Mouse (Mus musculus): ENCODE measurements at regions not wholly inside any gene's neighbourhood (a gene's known extent, or its start where the extent isn't known, plus 50 kb on each side); places are given as distances from the start of the nearest gene placed in this dataset.
"Not testable (repeated sequence)": the region's sequence is repeated elsewhere in the genome, so short reads cannot be mapped to it uniquely, and the experiment has no call there.

DNA sequence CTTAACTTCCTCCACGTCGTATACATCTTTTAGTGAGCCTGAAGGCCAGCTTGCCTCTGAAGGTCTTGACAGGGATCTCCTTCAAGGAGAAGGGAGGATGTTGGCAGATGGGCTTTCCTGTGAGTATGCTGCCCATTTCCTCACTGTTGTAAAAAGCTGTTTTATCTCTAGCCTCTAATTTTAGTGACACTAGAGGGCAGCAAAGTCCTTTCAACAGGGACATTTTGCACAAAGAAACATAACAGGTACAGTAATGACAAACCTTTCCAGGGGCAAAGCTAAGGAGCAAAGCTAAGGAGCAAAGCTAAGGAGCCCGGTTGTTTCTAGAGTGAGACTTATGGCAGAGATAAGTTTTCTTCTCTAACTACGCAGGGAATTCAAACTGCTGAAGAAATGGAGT, 59.0 kb upstream of the Kbtbd8 start:
- peak; percentile 47 for DNase-seq (ENCODE audit: low read depth, low spot score)

DNA sequence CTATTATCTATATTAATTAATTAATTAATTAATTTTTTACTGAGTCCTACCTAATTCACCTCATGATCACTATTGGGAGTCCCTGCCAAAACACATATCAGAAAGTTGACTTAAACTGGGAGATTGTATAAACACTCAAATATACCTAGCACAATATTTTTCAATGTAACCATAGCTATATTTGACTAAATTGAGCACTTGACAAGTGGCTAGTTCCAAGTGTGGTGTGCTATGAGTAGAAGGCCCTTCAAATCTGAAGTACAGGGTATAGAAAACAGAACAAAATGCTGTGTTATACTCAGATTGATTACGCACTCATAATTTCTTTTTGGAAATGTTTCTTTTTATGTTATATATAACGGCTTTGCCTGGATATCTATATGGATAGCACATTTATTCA, 60.8 kb upstream of the Kbtbd8 start:
- no peak for DNase-seq (ENCODE audit: low read depth, low spot score)

GRCm38 (mm10) chr6:95053717-95054382, 63.2 kb upstream of the Kbtbd8 start:
- no peak for DNase-seq (ENCODE audit: low read depth, low spot score)

GRCm38 (mm10) chr6:95041351-95041750, 75.7 kb upstream of the Kbtbd8 start:
- not testable (repeated sequence) for DNase-seq (ENCODE audit: low read depth, low spot score)

DNA sequence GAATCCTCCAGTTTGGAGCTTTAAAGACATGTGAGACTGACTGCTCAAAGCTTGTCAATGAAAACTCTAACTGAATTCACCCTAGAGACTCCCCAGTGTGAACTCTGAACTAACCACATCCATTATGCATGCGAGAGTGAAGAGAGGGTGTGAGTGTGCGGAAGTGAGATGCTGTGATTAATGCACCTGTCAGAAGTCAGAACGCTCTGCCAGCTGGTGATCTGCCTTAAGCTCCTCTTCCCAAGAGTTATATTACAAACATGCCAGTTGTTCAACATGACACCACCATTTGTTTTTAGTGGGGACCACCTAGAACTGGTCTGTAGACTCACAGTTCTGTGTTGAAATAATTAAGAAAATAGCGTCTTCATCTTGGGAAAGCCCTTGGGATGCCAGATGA, 92.8 kb upstream of the Kbtbd8 start:
- DNase-seq (ENCODE audit: low read depth, low spot score), result peak; percentile 37

- DNase-seq (ENCODE audit: low read depth, low spot score), result no peak
Measured at GRCm38 (mm10) chr6:95021724-95022123, 95.3 kb upstream of the Kbtbd8 start.

GRCm38 (mm10) chr6:95017911-95018310, 99.1 kb upstream of the Kbtbd8 start:
- DNase-seq (ENCODE audit: low read depth, low spot score), result peak; percentile 50

- peak; percentile 63 for DNase-seq (ENCODE audit: low read depth, low spot score)
Measured at GRCm38 (mm10) chr6:95017484-95017883, 99.6 kb upstream of the Kbtbd8 start.

- no peak for DNase-seq (ENCODE audit: low read depth, low spot score)
Measured at GRCm38 (mm10) chr6:95013096-95013495, 103.9 kb upstream of the Kbtbd8 start.

GRCm38 (mm10) chr6:95006485-95006884, 110.6 kb upstream of the Kbtbd8 start:
- no peak for DNase-seq (ENCODE audit: low read depth, low spot score)

DNA sequence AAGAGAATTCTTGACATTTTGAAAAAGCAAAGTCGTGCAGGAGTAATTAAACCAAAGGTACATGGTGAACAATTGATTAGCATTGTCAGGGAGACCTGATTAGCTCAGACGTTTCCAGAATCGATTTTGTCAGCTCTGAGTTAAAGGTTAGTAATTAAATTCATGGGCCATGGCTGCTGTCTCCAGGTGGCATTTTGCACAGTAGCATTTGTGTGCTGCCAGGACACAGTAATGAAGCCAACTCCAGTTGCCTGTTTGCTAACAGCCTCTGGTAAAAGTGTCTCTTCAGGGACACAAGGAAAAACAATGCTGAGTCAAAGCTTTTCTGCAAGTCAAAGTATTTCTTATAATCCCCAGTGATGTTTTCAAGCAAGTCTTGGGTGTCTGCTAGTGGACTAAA, 113.3 kb upstream of the Kbtbd8 start:
- DNase-seq (ENCODE audit: low read depth, low spot score), result no peak

DNA sequence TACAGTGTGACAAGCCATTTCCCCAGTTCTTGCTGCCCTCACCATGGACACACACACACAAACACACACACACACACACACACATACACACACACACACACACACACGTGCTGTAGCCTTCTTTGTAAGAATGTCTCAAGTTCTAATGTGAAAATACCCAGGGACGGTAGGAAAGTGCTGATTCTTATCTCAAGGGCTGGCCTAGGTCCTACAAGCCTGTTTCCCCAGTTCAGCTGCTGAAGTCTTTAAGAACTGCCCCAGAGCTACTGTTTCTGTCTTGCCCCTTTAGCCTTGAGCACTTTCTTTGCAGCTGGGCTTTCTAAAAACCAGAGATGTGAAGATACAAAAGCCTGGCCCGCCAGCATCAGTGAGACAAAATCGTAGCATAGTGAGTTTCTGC, 117.5 kb upstream of the Kbtbd8 start:
- no peak for DNase-seq (ENCODE audit: low read depth, low spot score)

DNA sequence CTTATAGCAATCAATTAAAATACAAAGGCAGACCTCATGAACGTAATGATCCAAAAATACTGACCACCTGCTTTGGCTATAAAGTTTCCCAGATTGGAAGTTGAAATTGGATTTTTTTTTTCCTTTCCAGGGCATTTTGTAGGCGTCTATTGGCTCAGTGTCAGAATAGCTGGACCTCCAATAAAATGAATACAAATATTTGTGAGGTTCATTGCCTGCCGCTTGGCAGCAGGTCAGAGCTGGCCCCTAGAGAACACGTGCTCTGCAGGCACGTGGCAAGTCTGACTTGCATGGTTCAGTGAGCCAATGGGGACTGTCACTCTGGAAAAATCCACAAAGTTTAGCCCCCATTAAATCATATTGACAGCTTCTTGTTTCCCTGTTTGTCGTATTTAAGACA, 118.0 kb upstream of the Kbtbd8 start:
- no peak for DNase-seq (ENCODE audit: low read depth, low spot score)

- no peak for DNase-seq (ENCODE audit: low read depth, low spot score)
Measured at GRCm38 (mm10) chr6:94998371-94998770, 118.7 kb upstream of the Kbtbd8 start.

- DNase-seq (ENCODE audit: low read depth, low spot score), result no peak
Measured at GRCm38 (mm10) chr6:94994376-94994775, 122.7 kb upstream of the Kbtbd8 start.

DNA sequence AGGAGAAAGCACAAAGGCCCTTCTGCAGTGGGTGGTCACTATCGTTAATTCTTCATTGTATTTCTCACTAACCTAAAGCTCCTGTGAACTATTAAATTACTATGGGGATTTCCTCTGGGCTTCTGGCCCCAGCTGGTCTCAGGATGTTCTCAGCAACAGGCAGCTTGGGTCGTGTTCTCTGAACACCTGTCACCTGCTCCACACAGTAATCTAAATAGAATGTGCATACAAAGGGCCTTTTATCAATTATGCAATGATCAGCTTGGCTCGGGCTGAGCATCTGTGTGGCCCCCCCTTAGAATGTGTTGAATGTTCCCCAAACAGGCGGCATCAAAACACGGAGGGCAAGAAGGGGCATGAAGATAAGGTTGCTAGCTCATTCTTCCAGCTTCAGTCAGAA, 129.6 kb upstream of the Kbtbd8 start:
- peak; percentile 8 for DNase-seq (ENCODE audit: low read depth, low spot score)

DNA sequence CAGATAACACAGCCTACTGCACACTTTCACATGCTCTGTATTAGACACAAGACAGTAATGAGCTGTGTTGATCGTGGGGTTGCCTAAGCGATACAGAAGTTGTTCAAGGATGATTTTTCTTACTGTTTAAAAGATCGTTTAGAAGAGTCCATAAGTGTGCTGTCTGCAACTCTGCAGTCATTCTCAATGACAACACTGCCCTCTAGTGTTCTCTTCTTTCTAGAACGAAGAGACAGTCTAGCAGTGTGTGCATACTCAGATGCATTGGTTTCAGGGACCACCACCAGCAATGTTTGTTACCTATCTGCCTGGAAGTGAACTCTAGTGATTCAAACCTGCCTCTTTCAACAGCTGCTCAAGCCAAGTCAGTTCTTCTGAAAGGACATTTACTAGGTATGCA, 130.7 kb upstream of the Kbtbd8 start:
- DNase-seq (ENCODE audit: low read depth, low spot score), result peak; percentile 58

GRCm38 (mm10) chr6:94984411-94984895, 132.6 kb upstream of the Kbtbd8 start:
- DNase-seq (ENCODE audit: low read depth, low spot score), result no peak

DNA sequence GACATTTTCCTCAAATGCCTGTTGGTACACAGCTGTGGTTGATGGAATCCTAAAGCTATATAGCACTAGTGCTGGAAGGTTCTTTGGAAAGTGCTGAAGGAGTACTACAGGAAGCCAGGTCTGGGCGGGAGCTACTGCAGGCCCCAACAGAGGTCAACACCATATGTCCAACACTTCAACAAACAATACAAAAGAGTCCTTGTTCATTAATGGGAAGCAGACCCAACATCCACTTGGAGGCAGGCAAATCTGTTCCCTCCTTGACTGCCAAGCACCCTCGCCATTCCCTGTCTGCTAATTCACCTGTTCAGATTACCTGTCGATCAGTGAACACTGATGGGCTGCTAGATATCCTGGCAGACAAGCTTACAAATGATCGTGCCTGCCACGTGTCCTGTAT, 148.4 kb upstream of the Kbtbd8 start:
- no peak for DNase-seq (ENCODE audit: low read depth, low spot score)

GRCm38 (mm10) chr6:94966962-94967361, 150.1 kb upstream of the Kbtbd8 start:
- DNase-seq (ENCODE audit: low read depth, low spot score), result peak; percentile 43

DNA sequence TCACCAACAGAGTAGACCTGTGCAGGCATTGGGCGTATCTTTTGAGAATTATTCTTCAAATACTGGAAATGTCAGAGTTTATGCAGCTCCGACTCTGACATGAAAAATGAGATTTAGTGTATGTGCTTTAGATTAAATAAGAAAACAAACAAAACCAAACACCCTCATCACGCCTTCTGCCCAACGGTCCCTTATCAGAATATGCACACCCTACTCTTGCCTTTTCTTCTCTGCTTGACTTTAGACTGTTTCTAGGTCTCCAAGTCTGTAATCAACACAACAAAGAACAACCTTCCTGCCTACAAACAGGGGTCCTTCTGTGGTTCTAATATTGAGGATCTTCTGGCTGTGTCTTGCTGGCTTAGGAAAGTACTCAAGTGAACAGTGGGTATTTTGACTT, 153.8 kb upstream of the Kbtbd8 start:
- no peak for DNase-seq (ENCODE audit: low read depth, low spot score)

GRCm38 (mm10) chr6:94962411-94963087, 154.5 kb upstream of the Kbtbd8 start:
- no peak for DNase-seq (ENCODE audit: low read depth, low spot score)

DNA sequence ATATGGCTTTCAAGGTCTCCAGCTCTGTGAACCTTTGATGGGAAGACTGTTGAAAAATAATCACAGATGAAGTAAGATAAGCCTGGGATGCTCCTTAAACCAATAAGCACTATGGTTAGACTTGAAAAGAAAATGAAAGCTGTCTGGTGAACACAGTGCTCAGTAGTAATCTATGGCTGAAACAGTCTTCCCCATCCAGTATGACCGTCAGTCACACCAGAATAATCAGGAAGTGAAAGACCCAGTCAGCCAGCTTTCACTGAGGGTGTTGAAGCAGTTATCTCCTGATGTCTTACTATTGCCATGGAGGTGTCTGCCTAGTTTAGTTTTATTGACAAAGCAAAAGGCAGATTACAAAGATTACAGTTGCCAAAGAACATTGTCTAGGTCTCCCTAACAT, 155.2 kb upstream of the Kbtbd8 start:
- DNase-seq (ENCODE audit: low read depth, low spot score), result peak; percentile 45
